Mouse (Mus musculus): ENCODE data around the gene March4. TPM values are rescaled to one million over a fixed set of nuclear protein-coding genes. Genes with fewer than 3 reads are reported as not detected.

March4 gene
- polyA plus RNA-seq (2015; fragmentation: Nextera tagmentation; extraction: Ambion mirVana), result 0.02 and 0.03 TPM in 2 replicates

DNA sequence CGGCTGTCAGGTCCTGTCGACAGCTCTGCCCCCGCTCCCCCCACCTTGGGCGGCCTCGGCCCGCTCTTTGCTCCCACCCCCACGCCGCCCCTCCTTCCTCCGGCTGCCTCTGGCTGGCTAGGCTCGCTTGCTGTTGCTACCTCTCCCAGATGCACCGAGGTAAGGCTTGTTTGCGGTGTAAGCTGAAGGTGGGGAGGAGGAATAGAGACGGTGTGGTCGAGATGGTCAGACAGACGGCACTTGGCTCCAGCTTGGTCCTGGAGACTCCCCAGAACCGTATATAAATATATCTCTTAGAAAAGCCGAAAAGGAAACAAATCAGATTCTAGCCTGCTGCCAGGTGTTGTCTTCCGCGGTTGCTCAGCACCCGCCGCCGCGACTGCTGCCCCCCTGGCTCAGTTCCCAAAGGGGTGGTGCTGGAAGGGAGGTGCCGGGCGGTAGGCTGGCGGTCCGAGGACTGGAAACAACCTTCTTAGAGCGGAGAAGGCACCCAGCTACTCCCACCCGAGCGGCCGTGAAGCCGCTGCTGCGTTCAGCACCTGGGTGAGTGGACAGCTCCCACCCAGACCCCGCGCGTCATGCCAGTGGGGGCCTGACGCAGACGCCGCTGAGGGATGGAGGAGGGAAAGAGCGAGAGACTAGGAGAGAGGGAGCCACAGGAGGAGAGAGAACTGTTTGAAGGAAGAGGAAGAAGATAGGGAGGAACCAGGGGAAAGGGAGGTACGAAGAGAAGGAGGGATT lies at the start of gene March4:
March4 (minus strand) TSS at position 320 of the 741 bp plus-strand sequence.

DNA sequence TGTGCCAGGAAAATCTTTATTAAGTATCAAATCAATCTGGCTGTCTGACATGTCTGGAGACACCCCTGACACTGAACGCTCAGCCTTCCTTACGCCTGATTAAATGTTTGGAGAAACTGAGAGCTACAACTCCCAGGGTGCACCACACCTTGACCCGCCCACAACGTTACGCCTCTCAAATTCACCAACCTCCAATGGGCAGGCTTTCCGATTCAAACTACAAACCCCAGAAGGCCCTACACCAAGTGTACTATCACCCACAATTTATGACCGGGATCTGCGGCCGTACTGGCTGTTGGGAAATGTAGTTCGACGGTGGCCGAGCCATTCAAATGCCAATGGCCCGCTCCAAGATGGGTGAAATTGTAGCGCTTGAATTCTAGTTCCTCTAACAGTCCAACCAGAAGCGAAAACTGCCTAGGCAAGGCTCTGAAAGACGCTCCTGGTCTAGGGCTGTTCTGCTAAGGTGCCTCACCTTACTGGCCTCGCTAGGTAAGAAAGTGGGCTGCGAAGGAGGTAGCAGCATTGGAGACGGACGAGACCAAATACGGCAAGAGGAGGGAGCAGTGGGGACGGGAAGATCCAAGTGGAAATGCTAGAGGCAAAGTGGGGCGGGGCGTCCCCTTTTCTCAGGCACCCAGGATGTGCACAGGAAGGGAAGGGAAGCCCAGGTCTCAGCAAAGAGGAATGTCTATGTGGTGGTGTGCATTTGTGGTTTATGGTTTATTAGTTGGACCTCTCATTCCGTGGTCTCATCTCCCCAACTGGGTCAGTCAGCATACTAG lies 46.4 kb upstream of the March4 start, which contains the start of gene Smarcal1:
Smarcal1 (plus strand) TSS at position 305 of the 785 bp plus-strand sequence.

Other genes with a start within 250 kb of the March4 start
- 16.3 and 18.0 TPM in 2 replicates for gene Xrcc5, start 229.5 kb downstream of the March4 start, polyA plus RNA-seq (2015; fragmentation: Nextera tagmentation; extraction: Ambion mirVana)
- gene Smarcal1, start 46.3 kb upstream of the March4 start, polyA plus RNA-seq (2015; fragmentation: Nextera tagmentation; extraction: Ambion mirVana), result 10.9 and 13.1 TPM in 2 replicates
- gene Ankar, start 163.6 kb upstream of the March4 start, polyA plus RNA-seq (2015; fragmentation: Nextera tagmentation; extraction: Ambion mirVana), result not detected in 2 replicates
- 1,547 and 1,573 TPM in 2 replicates for gene Rpl37a, start 174.4 kb upstream of the March4 start, polyA plus RNA-seq (2015; fragmentation: Nextera tagmentation; extraction: Ambion mirVana)

Data from skeletal muscle tissue, postnatal 0 days (tissue).